Mouse (Mus musculus) adrenal gland, adult 8-10 months (tissue): Measurements from ENCODE around the gene Slc6a12. TPM values are rescaled to one million over a fixed set of nuclear protein-coding genes. Genes with fewer than 3 reads are reported as not detected.

Source experiments
- DNase-seq: peaks from one replicate; pipeline ENCODE4 v3.0.0; 2022
- total RNA-seq, 4 experiments: library from RNA; stranded (reverse); gene quantifications; 2 replicates each; pipeline ENCODE4 v1.2.4; 2022

Gene Slc6a12
- under 1 TPM in 3 of 4 experiments, not detected in 1; 0.20 to 0.83 (median 0.55) TPM for total RNA-seq

- no peak for DNase-seq
These were observed at the start of gene Slc6a12 for GRCm38 (mm10) chr6:121343026-121343770. TSS of gene Slc6a12 (plus strand) at chr6:121343076.

GRCm38 (mm10) chr6:121299317-121299716 is 43.6 kb upstream of the Slc6a12 start:
- peak; percentile 26 for DNase-seq

GRCm38 (mm10) chr6:121299954-121300353 is 42.9 kb upstream of the Slc6a12 start, which contains the start of gene Slc6a13:
TSS of gene Slc6a13 (plus strand) at chr6:121300227.
- no peak for DNase-seq

GRCm38 (mm10) chr6:121300504-121300903 is 42.4 kb upstream of the Slc6a12 start:
- no peak for DNase-seq

- no peak for DNase-seq
These were observed 39.2 kb upstream of the Slc6a12 start for GRCm38 (mm10) chr6:121303466-121304220.

GRCm38 (mm10) chr6:121304630-121305029 is 38.2 kb upstream of the Slc6a12 start:
- DNase-seq = no peak

GRCm38 (mm10) chr6:121305571-121305970 is 37.3 kb upstream of the Slc6a12 start:
- no peak for DNase-seq

- DNase-seq = no peak
These were observed 31.9 kb upstream of the Slc6a12 start for GRCm38 (mm10) chr6:121310984-121311383.

- no peak for DNase-seq
These were observed 23.8 kb upstream of the Slc6a12 start for GRCm38 (mm10) chr6:121319099-121319498.

- DNase-seq = no peak
These were observed 20.3 kb upstream of the Slc6a12 start for GRCm38 (mm10) chr6:121322381-121323110.

GRCm38 (mm10) chr6:121325298-121325697 is 17.6 kb upstream of the Slc6a12 start:
- DNase-seq = no peak

- no peak for DNase-seq
These were observed 17.1 kb upstream of the Slc6a12 start for GRCm38 (mm10) chr6:121325740-121326139.

GRCm38 (mm10) chr6:121326486-121327069 is 16.3 kb upstream of the Slc6a12 start:
- no peak for DNase-seq

GRCm38 (mm10) chr6:121328417-121328884 is 14.4 kb upstream of the Slc6a12 start:
- DNase-seq = no peak

GRCm38 (mm10) chr6:121329848-121330508 is 12.9 kb upstream of the Slc6a12 start:
- DNase-seq = no peak

- DNase-seq = no peak
These were observed 7.0 kb upstream of the Slc6a12 start for GRCm38 (mm10) chr6:121335841-121336240.

- DNase-seq = no peak
These were observed 6.3 kb upstream of the Slc6a12 start for GRCm38 (mm10) chr6:121336558-121336957.

- no peak for DNase-seq
These were observed 5.6 kb upstream of the Slc6a12 start for GRCm38 (mm10) chr6:121337229-121337628.

- DNase-seq = peak; percentile 73
These were observed 4.9 kb upstream of the Slc6a12 start for GRCm38 (mm10) chr6:121337770-121338518.

- no peak for DNase-seq
These were observed 4.4 kb upstream of the Slc6a12 start for GRCm38 (mm10) chr6:121338519-121338896.

GRCm38 (mm10) chr6:121341650-121342049 is 1.2 kb upstream of the Slc6a12 start:
- DNase-seq = no peak
